Mouse (Mus musculus) layer of hippocampus, adult 9-10 months (tissue): ENCODE data around the gene Pmch.

ENCODE experiments used
- DNase-seq: peaks from one replicate; pipeline ENCODE4 v3.0.0; 2022; ENCODE audit warnings: low spot score

Gene Pmch

GRCm38 (mm10) chr10:88090772-88091171 lies at the start of gene Pmch:
Pmch (plus strand) TSS chr10:88091072.
- DNase-seq: no peak

- DNase-seq: no peak
These were observed 46.6 kb upstream of the Pmch start for GRCm38 (mm10) chr10:88044297-88044696.

GRCm38 (mm10) chr10:88046098-88046771 lies 44.6 kb upstream of the Pmch start:
- no peak for DNase-seq

- DNase-seq: no peak
These were observed 36.5 kb upstream of the Pmch start for GRCm38 (mm10) chr10:88054233-88054985.

GRCm38 (mm10) chr10:88056950-88057649 lies 33.8 kb upstream of the Pmch start:
- DNase-seq: peak; percentile 20

DNA sequence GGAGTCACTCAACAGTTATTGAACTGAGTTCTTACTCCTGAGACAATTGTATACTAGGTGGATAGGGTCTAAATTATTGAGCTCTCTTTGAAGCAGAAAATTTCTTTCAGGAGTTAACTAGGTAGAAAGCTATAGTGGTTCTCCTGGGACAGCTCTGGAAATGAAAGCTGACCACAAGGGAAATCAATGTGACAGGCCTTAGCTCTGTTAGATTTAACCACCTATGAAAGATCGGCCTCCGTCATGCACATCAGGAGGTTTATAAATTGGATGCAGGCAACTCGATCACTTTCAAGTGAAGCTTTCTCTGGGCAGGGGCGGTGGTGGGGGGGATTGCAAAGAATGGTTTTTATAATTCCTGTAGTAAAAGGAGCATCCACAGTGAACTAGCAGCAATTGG lies 27.4 kb upstream of the Pmch start:
- DNase-seq: no peak

DNA sequence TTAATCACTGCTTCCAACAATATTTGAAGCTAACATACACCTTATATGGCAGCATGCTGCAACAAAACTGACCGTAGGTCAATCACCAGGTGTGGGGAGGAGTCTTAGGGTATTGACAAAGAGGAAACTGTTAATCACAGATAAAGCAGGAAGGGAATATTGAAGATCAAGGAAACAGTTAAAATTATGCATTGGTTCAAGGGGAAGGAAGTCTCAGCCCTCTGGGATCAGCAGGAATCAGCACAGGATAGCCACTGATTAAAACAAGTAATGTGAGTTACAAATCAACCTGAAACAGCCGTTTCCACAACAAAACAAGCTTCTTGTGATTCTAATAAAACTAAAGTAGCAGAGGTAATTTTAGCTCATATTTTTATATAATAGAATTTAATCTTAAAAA lies 26.0 kb upstream of the Pmch start:
- DNase-seq: no peak

- DNase-seq: no peak
These were observed 23.5 kb upstream of the Pmch start for GRCm38 (mm10) chr10:88067377-88067776.

GRCm38 (mm10) chr10:88106169-88106568 lies 15.3 kb downstream of the Pmch start:
- no peak for DNase-seq

DNA sequence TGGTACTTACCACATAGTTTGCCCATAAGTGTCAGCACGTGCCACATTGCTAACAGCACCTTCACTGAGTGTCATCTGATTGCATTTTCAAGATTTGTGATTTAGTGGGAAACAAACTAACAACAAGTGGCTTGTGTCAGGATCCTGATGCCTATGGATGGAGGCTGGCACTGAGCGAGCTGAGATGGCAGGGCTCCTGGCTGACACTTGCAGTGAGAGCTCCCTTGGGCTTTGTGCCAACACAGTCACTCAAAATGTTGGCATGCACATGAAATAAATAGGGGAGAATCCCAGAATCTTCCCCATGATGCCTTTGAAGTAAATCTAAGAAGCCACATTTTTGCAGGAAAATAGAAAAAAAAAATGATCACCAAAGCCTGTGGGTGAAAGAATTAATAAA lies 22.4 kb downstream of the Pmch start:
- no peak for DNase-seq

DNA sequence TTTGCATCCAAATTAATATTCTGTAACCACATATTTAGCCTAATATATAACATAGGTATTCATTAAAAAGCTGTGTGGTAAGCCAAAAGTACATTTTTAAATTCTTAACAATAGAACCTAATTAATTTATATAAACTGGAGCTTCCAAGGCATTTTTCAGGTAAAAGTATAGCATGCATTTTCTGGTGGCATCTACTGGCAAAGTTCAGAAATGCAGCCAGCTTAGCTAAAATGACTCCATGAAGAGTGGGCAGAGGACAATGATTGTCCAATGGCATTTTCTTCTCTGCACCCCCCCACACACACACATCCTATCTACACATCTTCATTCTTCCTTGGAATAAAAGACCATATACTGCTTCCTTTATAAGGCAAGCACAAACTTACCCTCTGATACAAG lies 28.8 kb downstream of the Pmch start:
- DNase-seq: no peak

- DNase-seq: no peak
These were observed 44.8 kb downstream of the Pmch start for GRCm38 (mm10) chr10:88135630-88136029.
